Mouse (Mus musculus) heart, postnatal 36 days (tissue): ENCODE results near the gene Drc1. TPM values are rescaled to one million over a fixed set of nuclear protein-coding genes. Genes with fewer than 3 reads are reported as not detected.

Source experiments
- DNase-seq, 2 experiments: peaks; one replicate each; pipeline ENCODE4 v3.0.0; 2021 to 2022
- intact Hi-C: fragments of 180-260 bp; cut with DNase I; formaldehyde crosslinking; loops from one replicate; pipeline ENCODE4 v1.15.1; 2025
- total RNA-seq, 2 experiments: library from RNA; stranded (reverse); gene quantifications; 2 replicates each; pipeline ENCODE4 v1.2.3; 2021

Drc1 gene
- under 1 TPM in 1 of 2 experiments, not detected in 1; 0.11 TPM for total RNA-seq

- DNase-seq, result peak; percentile 13 to 31
- intact Hi-C loops, result no loop called here
These were observed at the start of gene Drc1 for GRCm38 (mm10) chr5:30281291-30281732. TSS of gene Drc1 (plus strand) at chr5:30281388.

- intact Hi-C loops, result loop anchor here (5.0 kb wide), 1 partner anchor 80 kb away; no protein-coding TSS in a partner anchor
- no peak for DNase-seq
These were observed 49.3 kb upstream of the Drc1 start for GRCm38 (mm10) chr5:30231891-30232270.

GRCm38 (mm10) chr5:30232271-30232971, 48.8 kb upstream of the Drc1 start, which contains the start of gene Selenoi:
TSS of gene Selenoi (plus strand) at chr5:30232581.
- intact Hi-C loops, result loop anchor here (5.0 kb wide), 1 partner anchor 80 kb away; no protein-coding TSS in a partner anchor
- DNase-seq, result peak; percentile 97 to 98

- DNase-seq, result peak in 1 of 2 experiments; percentile 18
- intact Hi-C loops, result loop anchor here (5.0 kb wide), 1 partner anchor 81 kb away; no protein-coding TSS in a partner anchor
These were observed 48.1 kb upstream of the Drc1 start for GRCm38 (mm10) chr5:30233042-30233441.

- intact Hi-C loops, result loop anchor here (5.0 kb wide), 1 partner anchor 82 kb away; no protein-coding TSS in a partner anchor
- no peak for DNase-seq
These were observed 47.2 kb upstream of the Drc1 start for GRCm38 (mm10) chr5:30233979-30234378.

GRCm38 (mm10) chr5:30235641-30236126, 45.5 kb upstream of the Drc1 start:
- intact Hi-C loops, result no loop called here

GRCm38 (mm10) chr5:30238533-30238932, 42.7 kb upstream of the Drc1 start:
- no peak for DNase-seq
- intact Hi-C loops, result no loop called here

More at GRCm38 (mm10) chr5:30235641-30236126, 45.5 kb upstream of the Drc1 start:
- DNase-seq, result no peak

- intact Hi-C loops, result no loop called here
These were observed 40.6 kb upstream of the Drc1 start for GRCm38 (mm10) chr5:30240552-30240951.

GRCm38 (mm10) chr5:30242410-30242809, 38.8 kb upstream of the Drc1 start:
- no peak for DNase-seq
- intact Hi-C loops, result no loop called here

More at GRCm38 (mm10) chr5:30240552-30240951, 40.6 kb upstream of the Drc1 start:
- DNase-seq, result no peak

GRCm38 (mm10) chr5:30243741-30244140, 37.4 kb upstream of the Drc1 start:
- intact Hi-C loops, result no loop called here
- DNase-seq, result peak in 1 of 2 experiments; percentile 5

- intact Hi-C loops, result no loop called here
- no peak for DNase-seq
These were observed 35.2 kb upstream of the Drc1 start for GRCm38 (mm10) chr5:30245861-30246416.

- no peak for DNase-seq
- intact Hi-C loops, result no loop called here
These were observed 33.5 kb upstream of the Drc1 start for GRCm38 (mm10) chr5:30247666-30248065.

- intact Hi-C loops, result no loop called here
- no peak for DNase-seq
These were observed 25.4 kb upstream of the Drc1 start for GRCm38 (mm10) chr5:30255567-30256354.

GRCm38 (mm10) chr5:30258776-30259175, 22.4 kb upstream of the Drc1 start:
- intact Hi-C loops, result no loop called here
- DNase-seq, result no peak

GRCm38 (mm10) chr5:30270571-30271190, 10.5 kb upstream of the Drc1 start:
- DNase-seq, result peak in 1 of 2 experiments; percentile 31
- intact Hi-C loops, result no loop called here

- intact Hi-C loops, result no loop called here
These were observed 9.4 kb upstream of the Drc1 start for GRCm38 (mm10) chr5:30271599-30272281.

GRCm38 (mm10) chr5:30276361-30276760, 4.8 kb upstream of the Drc1 start:
- DNase-seq, result no peak
- intact Hi-C loops, result no loop called here

More at GRCm38 (mm10) chr5:30271599-30272281, 9.4 kb upstream of the Drc1 start:
- DNase-seq, result peak; percentile 21

GRCm38 (mm10) chr5:30278952-30279351, 2.2 kb upstream of the Drc1 start:
- no peak for DNase-seq
- intact Hi-C loops, result no loop called here

GRCm38 (mm10) chr5:30279446-30279845, 1.7 kb upstream of the Drc1 start:
- intact Hi-C loops, result no loop called here
- no peak for DNase-seq

GRCm38 (mm10) chr5:30280864-30281263, 324 bp upstream of the Drc1 start:
- no peak for DNase-seq
- intact Hi-C loops, result no loop called here
